Mouse (Mus musculus): ENCODE results near the gene 4930595D18Rik. TPM values are rescaled to one million over a fixed set of nuclear protein-coding genes. Genes with fewer than 3 reads are reported as not detected.
A peak's percentile ranks its signal among the peaks of the same experiment; 100 is the strongest.

4930595D18Rik gene
- polyA plus RNA-seq, 1 experiment from 2014 or later = not detected

GRCm38 (mm10) chr12:111203076-111203475 is 18.8 kb upstream of the 4930595D18Rik start:
- ATAC-seq = no peak
- Histone ChIP-seq H3K4me3 (ENCODE audit: low read length) (no peak overlapping the region), H3K4me1 (ENCODE audit: control insufficient read depth, insufficient read depth, low read length) (no peaks in the 10 kb centered on the region), H3K9me3 (ENCODE audit: control insufficient read depth, low read length) (no peaks in the 10 kb centered on the region), H3K27ac (ENCODE audit: low read length) (no peak overlapping the region), H3K9ac (ENCODE audit: low read depth, low read length) (no peak overlapping the region), H3K4me2 (ENCODE audit: low read depth, low read length) (no peak overlapping the region), H3K36me3 (ENCODE audit: control insufficient read depth, insufficient read depth, low read length) (no peaks in the 10 kb centered on the region), H3K27me3 (replicated peaks; ENCODE audit: control insufficient read depth, insufficient read depth, low read length) (no peaks in the 10 kb centered on the region)
- WGBS = 79% methylated on average over 10 of the region's 10 CpGs

GRCm38 (mm10) chr12:111196548-111196947 is 12.3 kb upstream of the 4930595D18Rik start:
- Histone ChIP-seq H3K9ac (ENCODE audit: low read depth, low read length) (no peak overlapping the region), H3K27me3 (replicated peaks; ENCODE audit: control insufficient read depth, insufficient read depth, low read length) (no peaks in the 10 kb centered on the region), H3K4me3 (ENCODE audit: low read length) (no peak overlapping the region), H3K4me1 (ENCODE audit: control insufficient read depth, insufficient read depth, low read length) (0 out of 2 replicates have a peak, but pooled peaks cover 3% of the 10 kb centered on the region), H3K36me3 (ENCODE audit: control insufficient read depth, insufficient read depth, low read length) (no peaks in the 10 kb centered on the region), H3K27ac (ENCODE audit: low read length) (no peak overlapping the region), H3K9me3 (ENCODE audit: control insufficient read depth, low read length) (no peaks in the 10 kb centered on the region), H3K4me2 (ENCODE audit: low read depth, low read length) (no peak overlapping the region)
- peak; percentile 21; the same call in 1 of the 2 replicates for ATAC-seq
- WGBS = 63% methylated on average over 4 of the region's 4 CpGs

- no peak overlapping the region for H3K9ac ChIP-seq (ENCODE audit: low read depth, low read length)
- no peak for ATAC-seq
- H3K4me2 ChIP-seq (ENCODE audit: low read depth, low read length) = no peak overlapping the region
- H3K4me1 ChIP-seq (ENCODE audit: control insufficient read depth, insufficient read depth, low read length) = 0 out of 2 replicates have a peak, but pooled peaks cover 3% of the 10 kb centered on the region
- no peaks in the 10 kb centered on the region for H3K27me3 ChIP-seq (replicated peaks; ENCODE audit: control insufficient read depth, insufficient read depth, low read length)
- H3K9me3 ChIP-seq (ENCODE audit: control insufficient read depth, low read length) = no peaks in the 10 kb centered on the region
- H3K4me3 ChIP-seq (ENCODE audit: low read length) = no peak overlapping the region
- no peak overlapping the region for H3K27ac ChIP-seq (ENCODE audit: low read length)
- 65% methylated on average over 9 of the region's 9 CpGs for WGBS
- no peaks in the 10 kb centered on the region for H3K36me3 ChIP-seq (ENCODE audit: control insufficient read depth, insufficient read depth, low read length)
Measured at GRCm38 (mm10) chr12:111193331-111193730, 9.0 kb upstream of the 4930595D18Rik start.

- no peak overlapping the region for H3K4me2 ChIP-seq (ENCODE audit: low read depth, low read length)
- H3K9ac ChIP-seq (ENCODE audit: low read depth, low read length) = no peak overlapping the region
- no peaks in the 10 kb centered on the region for H3K27me3 ChIP-seq (replicated peaks; ENCODE audit: control insufficient read depth, insufficient read depth, low read length)
- H3K4me1 ChIP-seq (ENCODE audit: control insufficient read depth, insufficient read depth, low read length) = 0 out of 2 replicates have a peak, but pooled peaks cover 3% of the 10 kb centered on the region
- no peaks in the 10 kb centered on the region for H3K36me3 ChIP-seq (ENCODE audit: control insufficient read depth, insufficient read depth, low read length)
- ATAC-seq = no peak
- no peak overlapping the region for H3K4me3 ChIP-seq (ENCODE audit: low read length)
- no peak overlapping the region for H3K27ac ChIP-seq (ENCODE audit: low read length)
- 68% methylated on average over 6 of the region's 6 CpGs for WGBS
- no peaks in the 10 kb centered on the region for H3K9me3 ChIP-seq (ENCODE audit: control insufficient read depth, low read length)
Measured at GRCm38 (mm10) chr12:111192777-111193176, 8.5 kb upstream of the 4930595D18Rik start.

GRCm38 (mm10) chr12:111190891-111191290 is 6.6 kb upstream of the 4930595D18Rik start:
- ATAC-seq = no peak
- Histone ChIP-seq H3K36me3 (ENCODE audit: control insufficient read depth, insufficient read depth, low read length) (no peaks in the 10 kb centered on the region), H3K27me3 (replicated peaks; ENCODE audit: control insufficient read depth, insufficient read depth, low read length) (no peaks in the 10 kb centered on the region), H3K4me2 (ENCODE audit: low read depth, low read length) (no peak overlapping the region), H3K27ac (ENCODE audit: low read length) (no peak overlapping the region), H3K9ac (ENCODE audit: low read depth, low read length) (no peak overlapping the region), H3K4me3 (ENCODE audit: low read length) (no peak overlapping the region), H3K9me3 (ENCODE audit: control insufficient read depth, low read length) (no peaks in the 10 kb centered on the region), H3K4me1 (ENCODE audit: control insufficient read depth, insufficient read depth, low read length) (0 out of 2 replicates have a peak, but pooled peaks cover 3% of the 10 kb centered on the region)
- WGBS = 71% methylated on average over 2 of the region's 2 CpGs

- Histone ChIP-seq H3K4me3 (ENCODE audit: low read length) (no peak overlapping the region), H3K27me3 (replicated peaks; ENCODE audit: control insufficient read depth, insufficient read depth, low read length) (no peaks in the 10 kb centered on the region), H3K4me1 (ENCODE audit: control insufficient read depth, insufficient read depth, low read length) (0 out of 2 replicates have a peak, but pooled peaks cover 3% of the 10 kb centered on the region), H3K27ac (ENCODE audit: low read length) (no peak overlapping the region), H3K9me3 (ENCODE audit: control insufficient read depth, low read length) (no peaks in the 10 kb centered on the region), H3K9ac (ENCODE audit: low read depth, low read length) (0 out of 2 replicates have a peak overlapping the region, but pooled peaks have one; percentile 21), H3K36me3 (ENCODE audit: control insufficient read depth, insufficient read depth, low read length) (no peaks in the 10 kb centered on the region), H3K4me2 (ENCODE audit: low read depth, low read length) (no peak overlapping the region)
- no peak for ATAC-seq
- WGBS = 91% methylated on average over 5 of the region's 5 CpGs
Measured at GRCm38 (mm10) chr12:111190355-111190754, 6.1 kb upstream of the 4930595D18Rik start.

- H3K4me2 ChIP-seq (ENCODE audit: low read depth, low read length) = no peak overlapping the region
- 75% methylated on average over 4 of the region's 4 CpGs for WGBS
Measured at GRCm38 (mm10) chr12:111188295-111188694, 4.0 kb upstream of the 4930595D18Rik start.

GRCm38 (mm10) chr12:111186986-111187385 is 2.7 kb upstream of the 4930595D18Rik start:
- Histone ChIP-seq H3K9me3 (ENCODE audit: control insufficient read depth, low read length) (no peaks in the 10 kb centered on the region), H3K27ac (ENCODE audit: low read length) (no peak overlapping the region), H3K36me3 (ENCODE audit: control insufficient read depth, insufficient read depth, low read length) (no peaks in the 10 kb centered on the region), H3K27me3 (replicated peaks; ENCODE audit: control insufficient read depth, insufficient read depth, low read length) (no peaks in the 10 kb centered on the region), H3K4me2 (ENCODE audit: low read depth, low read length) (no peak overlapping the region), H3K4me3 (ENCODE audit: low read length) (no peak overlapping the region), H3K9ac (ENCODE audit: low read depth, low read length) (no peak overlapping the region), H3K4me1 (ENCODE audit: control insufficient read depth, insufficient read depth, low read length) (no peaks in the 10 kb centered on the region; the same call in 1 of the 2 replicates)
- 92% methylated on average over 3 of the region's 3 CpGs for WGBS
- ATAC-seq = no peak

More at GRCm38 (mm10) chr12:111188295-111188694, 4.0 kb upstream of the 4930595D18Rik start:
- H3K4me3 ChIP-seq (ENCODE audit: low read length) = no peak overlapping the region
- peak; percentile 59; the same call in 1 of the 2 replicates for ATAC-seq
- H3K36me3 ChIP-seq (ENCODE audit: control insufficient read depth, insufficient read depth, low read length) = no peaks in the 10 kb centered on the region
- no peaks in the 10 kb centered on the region for H3K9me3 ChIP-seq (ENCODE audit: control insufficient read depth, low read length)
- no peaks in the 10 kb centered on the region for H3K27me3 ChIP-seq (replicated peaks; ENCODE audit: control insufficient read depth, insufficient read depth, low read length)
- H3K27ac ChIP-seq (ENCODE audit: low read length) = no peak overlapping the region
- peaks cover 3% of the 10 kb centered on the region; the same call in 1 of the 2 replicates for H3K4me1 ChIP-seq (ENCODE audit: control insufficient read depth, insufficient read depth, low read length)
- no peak overlapping the region for H3K9ac ChIP-seq (ENCODE audit: low read depth, low read length)

- no peak overlapping the region for H3K4me2 ChIP-seq (ENCODE audit: low read depth, low read length)
- no peak overlapping the region for H3K27ac ChIP-seq (ENCODE audit: low read length)
- no peak overlapping the region for H3K4me3 ChIP-seq (ENCODE audit: low read length)
- H3K4me1 ChIP-seq (ENCODE audit: control insufficient read depth, insufficient read depth, low read length) = no peaks in the 10 kb centered on the region; the same call in 1 of the 2 replicates
- H3K27me3 ChIP-seq (replicated peaks; ENCODE audit: control insufficient read depth, insufficient read depth, low read length) = no peaks in the 10 kb centered on the region
- no peaks in the 10 kb centered on the region for H3K9me3 ChIP-seq (ENCODE audit: control insufficient read depth, low read length)
- no peak overlapping the region for H3K9ac ChIP-seq (ENCODE audit: low read depth, low read length)
- WGBS = 96% methylated on average over 6 of the region's 6 CpGs
- no peak for ATAC-seq
- no peaks in the 10 kb centered on the region for H3K36me3 ChIP-seq (ENCODE audit: control insufficient read depth, insufficient read depth, low read length)
Measured at GRCm38 (mm10) chr12:111182378-111182777, 1.9 kb downstream of the 4930595D18Rik start.

- no peaks in the 10 kb centered on the region; the same call in 1 of the 2 replicates for H3K4me1 ChIP-seq (ENCODE audit: control insufficient read depth, insufficient read depth, low read length)
- no peak overlapping the region for H3K27ac ChIP-seq (ENCODE audit: low read length)
- no peaks in the 10 kb centered on the region for H3K36me3 ChIP-seq (ENCODE audit: control insufficient read depth, insufficient read depth, low read length)
- H3K4me2 ChIP-seq (ENCODE audit: low read depth, low read length) = no peak overlapping the region
- H3K27me3 ChIP-seq (replicated peaks; ENCODE audit: control insufficient read depth, insufficient read depth, low read length) = no peaks in the 10 kb centered on the region
- no peak overlapping the region for H3K4me3 ChIP-seq (ENCODE audit: low read length)
- 83% methylated on average over 5 of the region's 5 CpGs for WGBS
- no peak for ATAC-seq
- H3K9ac ChIP-seq (ENCODE audit: low read depth, low read length) = no peak overlapping the region
- H3K9me3 ChIP-seq (ENCODE audit: control insufficient read depth, low read length) = no peaks in the 10 kb centered on the region
Measured at GRCm38 (mm10) chr12:111181848-111182247, 2.4 kb downstream of the 4930595D18Rik start.
